In the genomic region with DNA sequence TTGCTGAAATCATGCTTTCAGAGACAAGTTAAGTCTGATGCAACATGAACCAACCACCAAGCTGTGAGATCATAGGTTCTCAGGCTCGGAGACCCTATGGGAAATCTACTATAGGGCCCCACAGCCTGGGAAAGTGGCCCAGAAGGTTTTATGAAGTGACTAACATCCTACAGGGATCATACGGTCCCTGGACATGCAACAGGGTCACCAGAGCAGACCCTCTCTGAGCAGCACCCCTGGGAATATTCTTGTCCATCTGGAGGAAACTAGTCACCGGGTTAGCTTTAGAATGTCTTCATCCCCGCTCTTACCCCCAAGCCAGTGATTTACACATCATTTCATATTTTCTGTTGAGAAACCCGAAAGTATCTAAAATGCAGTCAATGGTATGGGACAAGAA, we compare ENCODE assay signal across 30 mouse cellular contexts. TPM values are rescaled to one million over a fixed set of nuclear protein-coding genes. Genes with fewer than 3 reads are reported as not detected.
DNase-seq lines count a peak whose midpoint lies in the region; ATAC-seq and TF ChIP-seq lines count a peak whose summit lies in the region.
"Had no signal": no experiment of that assay in that cellular context is flagged by ENCODE, and none has a peak within 500 bp of the region (broad histone marks: within the 10 kb centered on the region; RNA-seq: fewer than 3 reads in every experiment).

No protein-coding gene starts in this region.

- H3K9me3 ChIP-seq in heart, postnatal 0 days (replicated peaks; ENCODE audit: control insufficient read depth, low read length) = no peaks in the 10 kb centered on the region
- no peaks in the 10 kb centered on the region for H3K9me3 ChIP-seq in midbrain, embryonic 11.5 days (ENCODE audit: control insufficient read depth, low read length)
- H3K9me3 ChIP-seq in midbrain, embryonic 10.5 days (replicated peaks) = no peaks in the 10 kb centered on the region
- H3K9me3 ChIP-seq: embryonic facial prominence, embryonic 13.5 days; embryonic facial prominence, embryonic 15.5 days; forebrain, embryonic 10.5 days; forebrain, embryonic 12.5 days; G1E had no signal

- no peak overlapping the region for H3K4me3 ChIP-seq in heart, postnatal 0 days (ENCODE audit: low read depth, low read length)
- H3K4me3 ChIP-seq in midbrain, embryonic 11.5 days (ENCODE audit: low read depth, low read length) = no peak overlapping the region
- no peak overlapping the region for H3K4me3 ChIP-seq in midbrain, embryonic 10.5 days
- no peak overlapping the region for H3K4me3 ChIP-seq in brown adipose tissue, adult 24 weeks (ENCODE audit: insufficient read depth, low read depth, low read length)
- H3K4me3 ChIP-seq: embryonic facial prominence, embryonic 13.5 days; embryonic facial prominence, embryonic 15.5 days; erythroblast, embryonic 14.5 days; forebrain, embryonic 10.5 days; forebrain, embryonic 12.5 days had no signal

- ATAC-seq in heart, postnatal 0 days (ENCODE audit: insufficient read depth, low read depth) = no peak
- ATAC-seq in midbrain, embryonic 11.5 days (ENCODE audit: low FRiP score) = no peak
- ATAC-seq: activated CD4-positive, CD25-positive, alpha-beta regulatory T cell, adult 4 months; CD4-positive, CD25-positive, alpha-beta regulatory T cell, adult 4 months; forebrain, embryonic 14.5 days; forebrain, embryonic 16.5 days; Patski had no signal

- H3K27me3 ChIP-seq in heart, postnatal 0 days (ENCODE audit: control insufficient read depth, insufficient read depth, low read length) = no peaks in the 10 kb centered on the region
- no peaks in the 10 kb centered on the region for H3K27me3 ChIP-seq in midbrain, embryonic 11.5 days (ENCODE audit: control insufficient read depth, insufficient read depth, low read length)
- peaks cover 42% of the 10 kb centered on the region for H3K27me3 ChIP-seq in midbrain, embryonic 10.5 days (ENCODE audit: low read depth, poor library complexity, severe bottlenecking)
- H3K27me3 ChIP-seq: CH12.LX; embryonic facial prominence, embryonic 15.5 days; Patski had no signal

- peak; percentile 9 for DNase-seq in heart, postnatal 0 days (ENCODE audit: low spot score)
- DNase-seq in heart, postnatal 10 days = no peak
- DNase-seq in midbrain, embryonic 11.5 days (ENCODE audit: low spot score, missing footprints) = peak; percentile 35
- no peak for DNase-seq in midbrain, embryonic 10.5 days (ENCODE audit: low spot score)
- DNase-seq in spleen, postnatal 4 days (ENCODE audit: low spot score in 2 of 2) = no peak
- DNase-seq in thymus, postnatal 14 days = no peak
- DNase-seq: adrenal gland, adult 8-10 months; adrenal gland, postnatal 14 days; adrenal gland, postnatal 36 days; B cell, adult 2 months; cerebellum, adult 11 months; cerebellum, adult 18-20 months; cerebellum, adult 8-10 months; cerebellum, adult 9-11 months; cerebellum, postnatal 14 days; cerebellum, postnatal 36 days; embryo, embryonic 11 days had no signal

- H3K4me2 ChIP-seq in heart, postnatal 0 days (ENCODE audit: low read depth, low read length) = no peak overlapping the region
- no peak overlapping the region for H3K4me2 ChIP-seq in midbrain, embryonic 11.5 days
- H3K4me2 ChIP-seq: embryonic facial prominence, embryonic 13.5 days; embryonic facial prominence, embryonic 15.5 days; forebrain, embryonic 12.5 days had no signal

- H3K27ac ChIP-seq in heart, postnatal 0 days (ENCODE audit: low read depth) = no peak overlapping the region
- no peak overlapping the region for H3K27ac ChIP-seq in midbrain, embryonic 11.5 days (ENCODE audit: low read depth, low read length)
- no peak overlapping the region for H3K27ac ChIP-seq in midbrain, embryonic 10.5 days (replicated peaks)
- H3K27ac ChIP-seq in brown adipose tissue, adult 24 weeks (replicated peaks; ENCODE audit: low read depth, low read length) = 0 out of 2 replicates have a peak overlapping the region, but pooled peaks have one; percentile 32
- H3K27ac ChIP-seq: embryonic facial prominence, embryonic 13.5 days; embryonic facial prominence, embryonic 15.5 days; forebrain, embryonic 10.5 days; forebrain, embryonic 12.5 days had no signal

- TF ChIP-seq CTCF in heart, postnatal 0 days (IDR thresholded peaks at IDR 0.05; ENCODE audit: low read depth) = no peak

- no peak for TF ChIP-seq EP300 in heart, postnatal 0 days (IDR thresholded peaks at IDR 0.05; ENCODE audit: low read depth)

- H3K36me3 ChIP-seq in heart, postnatal 0 days (replicated peaks; ENCODE audit: control insufficient read depth, insufficient read depth, low read length) = no peaks in the 10 kb centered on the region
- no peaks in the 10 kb centered on the region for H3K36me3 ChIP-seq in midbrain, embryonic 11.5 days (ENCODE audit: control insufficient read depth, insufficient read depth, low read length)
- H3K36me3 ChIP-seq in midbrain, embryonic 10.5 days = no peaks in the 10 kb centered on the region
- H3K36me3 ChIP-seq: embryonic facial prominence, embryonic 13.5 days; embryonic facial prominence, embryonic 15.5 days; forebrain, embryonic 10.5 days; forebrain, embryonic 12.5 days; G1E had no signal

- H3K9ac ChIP-seq in heart, postnatal 0 days (replicated peaks; ENCODE audit: low read depth, low read length) = no peak overlapping the region
- H3K9ac ChIP-seq in midbrain, embryonic 11.5 days (ENCODE audit: low read length) = no peak overlapping the region
- H3K9ac ChIP-seq: embryonic facial prominence, embryonic 13.5 days; embryonic facial prominence, embryonic 15.5 days; forebrain, embryonic 12.5 days had no signal

- WGBS in heart, postnatal 0 days = 71% methylated on average over 5 of the region's 5 CpGs
- WGBS in midbrain, embryonic 11.5 days = 86% methylated on average over 5 of the region's 5 CpGs
- WGBS in midbrain, embryonic 10.5 days = 85% methylated on average over 5 of the region's 5 CpGs

- H3K4me1 ChIP-seq in heart, postnatal 0 days (ENCODE audit: control insufficient read depth, insufficient read depth) = no peaks in the 10 kb centered on the region
- H3K4me1 ChIP-seq in midbrain, embryonic 11.5 days (ENCODE audit: control insufficient read depth, insufficient read depth, low read length) = no peaks in the 10 kb centered on the region
- peaks cover 7% of the 10 kb centered on the region for H3K4me1 ChIP-seq in midbrain, embryonic 10.5 days
- H3K4me1 ChIP-seq in brown adipose tissue, adult 24 weeks (ENCODE audit: control insufficient read depth, insufficient read depth, insufficient read length, low read length) = no peaks in the 10 kb centered on the region
- H3K4me1 ChIP-seq: embryonic facial prominence, embryonic 13.5 days; embryonic facial prominence, embryonic 15.5 days; forebrain, embryonic 12.5 days had no signal

- intact Hi-C loops in heart, postnatal 10 days (cut with DNase I) = no loop called here

RNA-seq across cellular contexts. Expression of a gene that starts 34.1 kb away (rescaled TPM):
- 55.8 and 72.7 TPM in 2 replicates for total RNA-seq in heart, postnatal 0 days (2014; rRNA removed; ENCODE audit: low replicate concordance)
- polyA plus RNA-seq in heart, postnatal 0 days (2015; fragmentation: Nextera tagmentation; extraction: Ambion mirVana) = 31.6 and 34.3 TPM in 2 replicates
- total RNA-seq in heart, postnatal 10 days (2021) = 100 to 1,000 TPM; 119 to 154 TPM
- 21.7 and 22.9 TPM in 2 replicates for polyA plus RNA-seq in midbrain, embryonic 11.5 days (2014; fragmentation: Nextera tagmentation; extraction: Ambion mirVana)
- 25.7 and 26.2 TPM in 2 replicates for polyA plus RNA-seq in midbrain, embryonic 10.5 days (2016; fragmentation: Nextera tagmentation; extraction: Ambion mirVana)
- polyA plus RNA-seq in brown adipose tissue, adult 24 weeks (2012; ENCODE audit: insufficient read depth, insufficient read length, missing spikeins) = 13.4 and 18.7 TPM in 2 replicates
- polyA plus RNA-seq: G1E had no signal

RNA-seq across cellular contexts. Expression of a gene that starts 59.3 kb away (rescaled TPM):
- total RNA-seq in heart, postnatal 0 days (2014; rRNA removed; ENCODE audit: low replicate concordance) = 25.9 and 29.5 TPM in 2 replicates
- 19.0 and 19.2 TPM in 2 replicates for polyA plus RNA-seq in heart, postnatal 0 days (2015; fragmentation: Nextera tagmentation; extraction: Ambion mirVana)
- total RNA-seq in heart, postnatal 10 days (2021) = 10 to 100 TPM; 41.1 to 47.5 TPM
- polyA plus RNA-seq in midbrain, embryonic 11.5 days (2014; fragmentation: Nextera tagmentation; extraction: Ambion mirVana) = 12.6 and 12.8 TPM in 2 replicates
- 13.9 and 17.6 TPM in 2 replicates for polyA plus RNA-seq in midbrain, embryonic 10.5 days (2016; fragmentation: Nextera tagmentation; extraction: Ambion mirVana)
- polyA plus RNA-seq in brown adipose tissue, adult 24 weeks (2012; ENCODE audit: insufficient read depth, insufficient read length, missing spikeins) = 11.7 and 19.1 TPM in 2 replicates

Comparison
In these comparisons a context has a peak if more than half of its experiments do, and no peak if none do; other contexts are left out.
1. DNase-seq: peak in heart, postnatal 0 days (single experiment) and midbrain, embryonic 11.5 days (single experiment); none in heart, postnatal 10 days (0 of 2), midbrain, embryonic 10.5 days (single experiment), spleen, postnatal 4 days (0 of 2) and thymus, postnatal 14 days (single experiment).